In genomic region chr4:145193406-145193805, GRCm38 (mm10) we compare ENCODE assay signal across 8 mouse cellular contexts. TPM values are rescaled to one million over a fixed set of nuclear protein-coding genes. Genes with fewer than 3 reads are reported as not detected.
DNase-seq lines count a peak whose midpoint lies in the region; ATAC-seq and TF ChIP-seq lines count a peak whose summit lies in the region.

No protein-coding gene starts in this region.

- no peak for TF ChIP-seq CTCF in lung, embryonic 14.5 days (IDR thresholded peaks at IDR 0.05; ENCODE audit: low read depth)

- peak overlapping the region; percentile 97 for H3K4me2 ChIP-seq in lung, embryonic 14.5 days
- peak overlapping the region; percentile 98 for H3K4me2 ChIP-seq in forebrain, embryonic 13.5 days
- peak overlapping the region; percentile 96; the same call in 1 of the 2 replicates for H3K4me2 ChIP-seq in limb, embryonic 11.5 days (ENCODE audit: low read depth, severe bottlenecking)
- peak overlapping the region; percentile 87 for H3K4me2 ChIP-seq in neural tube, embryonic 15.5 days

- peak overlapping the region; percentile 93 for H3K4me3 ChIP-seq in lung, embryonic 14.5 days (ENCODE audit: low read depth, low read length)
- peak overlapping the region; percentile 92 for H3K4me3 ChIP-seq in forebrain, embryonic 13.5 days
- peak overlapping the region; percentile 96; the same call in 1 of the 2 replicates for H3K4me3 ChIP-seq in limb, embryonic 11.5 days (ENCODE audit: low read depth, low read length)
- H3K4me3 ChIP-seq in neural tube, embryonic 15.5 days (replicated peaks), result peak overlapping the region; percentile 89

- H3K27me3 ChIP-seq in lung, embryonic 14.5 days (ENCODE audit: insufficient read depth, low read length), result no peaks in the 10 kb centered on the region
- H3K27me3 ChIP-seq in forebrain, embryonic 13.5 days, result no peaks in the 10 kb centered on the region
- H3K27me3 ChIP-seq in limb, embryonic 11.5 days (ENCODE audit: control insufficient read depth, insufficient read depth, low read length), result no peaks in the 10 kb centered on the region
- H3K27me3 ChIP-seq in neural tube, embryonic 15.5 days (replicated peaks), result no peaks in the 10 kb centered on the region

- no peak for DNase-seq in lung, embryonic 14.5 days
- DNase-seq in lung, postnatal 14 days, result no peak
- no peak for DNase-seq in limb, embryonic 11.5 days (ENCODE audit: low spot score)
- DNase-seq in ovary, postnatal 36 days (ENCODE audit: low spot score), result no peak
- no peak for DNase-seq in layer of hippocampus, adult 9-11 months

- H3K27ac ChIP-seq in lung, embryonic 14.5 days (ENCODE audit: low read depth), result 0 out of 2 replicates have a peak overlapping the region, but pooled peaks have one; percentile 73
- no peak overlapping the region for H3K27ac ChIP-seq in forebrain, embryonic 13.5 days
- H3K27ac ChIP-seq in limb, embryonic 11.5 days (replicated peaks; ENCODE audit: low read depth, low read length), result no peak overlapping the region
- no peak overlapping the region for H3K27ac ChIP-seq in neural tube, embryonic 15.5 days (replicated peaks)

- no peak for ATAC-seq in lung, embryonic 14.5 days (ENCODE audit: insufficient read depth)
- no peak for ATAC-seq in forebrain, embryonic 13.5 days
- ATAC-seq in limb, embryonic 11.5 days (ENCODE audit: insufficient number of reproducible peaks, low FRiP score, low TSS enrichment, low read depth), result no peak
- ATAC-seq in neural tube, embryonic 15.5 days (ENCODE audit: low FRiP score), result no peak
- no peak for ATAC-seq in megakaryocyte-erythroid progenitor cell, adult 5-6 weeks (replicated peaks; ENCODE audit: low FRiP score, low TSS enrichment, poor library complexity, severe bottlenecking)

- peaks cover 5% of the 10 kb centered on the region for H3K4me1 ChIP-seq in lung, embryonic 14.5 days (ENCODE audit: insufficient read depth)
- peaks cover 12% of the 10 kb centered on the region for H3K4me1 ChIP-seq in forebrain, embryonic 13.5 days
- peaks cover 6% of the 10 kb centered on the region for H3K4me1 ChIP-seq in limb, embryonic 11.5 days (ENCODE audit: control insufficient read depth, insufficient read depth, low read length)
- H3K4me1 ChIP-seq in neural tube, embryonic 15.5 days, result peaks cover 27% of the 10 kb centered on the region

- WGBS in lung, embryonic 14.5 days, result 15% methylated on average over 3 of the region's 3 CpGs
- WGBS in forebrain, embryonic 13.5 days, result 61% methylated on average over 3 of the region's 3 CpGs
- WGBS in limb, embryonic 11.5 days, result 45% methylated on average over 3 of the region's 3 CpGs
- 49% methylated on average over 3 of the region's 3 CpGs for WGBS in neural tube, embryonic 15.5 days

- no peaks in the 10 kb centered on the region for H3K9me3 ChIP-seq in lung, embryonic 14.5 days (ENCODE audit: low read depth, low read length)
- H3K9me3 ChIP-seq in forebrain, embryonic 13.5 days (replicated peaks), result no peaks in the 10 kb centered on the region
- no peaks in the 10 kb centered on the region for H3K9me3 ChIP-seq in limb, embryonic 11.5 days (ENCODE audit: control insufficient read depth, low read length)
- H3K9me3 ChIP-seq in neural tube, embryonic 15.5 days (replicated peaks), result no peaks in the 10 kb centered on the region

- H3K9ac ChIP-seq in lung, embryonic 14.5 days, result peak overlapping the region; percentile 85
- H3K9ac ChIP-seq in forebrain, embryonic 13.5 days, result no peak overlapping the region
- H3K9ac ChIP-seq in limb, embryonic 11.5 days (ENCODE audit: low read length), result no peak overlapping the region
- no peak overlapping the region; the same call in 1 of the 2 replicates for H3K9ac ChIP-seq in neural tube, embryonic 15.5 days (replicated peaks)

- H3K36me3 ChIP-seq in lung, embryonic 14.5 days (ENCODE audit: insufficient read depth), result peaks cover 14% of the 10 kb centered on the region; the same call in 1 of the 2 replicates
- H3K36me3 ChIP-seq in forebrain, embryonic 13.5 days (ENCODE audit: poor library complexity, severe bottlenecking), result peaks cover 17% of the 10 kb centered on the region; the same call in 1 of the 2 replicates
- 0 out of 2 replicates have a peak, but pooled peaks cover 2% of the 10 kb centered on the region for H3K36me3 ChIP-seq in limb, embryonic 11.5 days (ENCODE audit: control insufficient read depth, insufficient read depth, low read length)
- peaks cover 20% of the 10 kb centered on the region for H3K36me3 ChIP-seq in neural tube, embryonic 15.5 days

RNA-seq across cellular contexts. Expression of gene Vps13d, which starts 1.4 kb away (rescaled TPM):
- polyA plus RNA-seq in lung, embryonic 14.5 days (2014; fragmentation: Nextera tagmentation; extraction: Ambion mirVana), result 8.5 and 9.1 TPM in 2 replicates
- 7.7 and 7.8 TPM in 2 replicates for polyA plus RNA-seq in forebrain, embryonic 13.5 days (2015; fragmentation: Nextera tagmentation; extraction: Ambion mirVana)
- 11.8 and 14.2 TPM in 2 replicates for polyA plus RNA-seq in limb, embryonic 11.5 days (2014; fragmentation: Nextera tagmentation; extraction: Ambion mirVana)
- 7.8 and 8.3 TPM in 2 replicates for polyA plus RNA-seq in neural tube, embryonic 15.5 days (2015; fragmentation: Nextera tagmentation; extraction: Ambion mirVana)
- 37.1 and 58.5 TPM in 2 replicates for total RNA-seq in megakaryocyte-erythroid progenitor cell, adult 5-6 weeks (2014; fragmentation: Nextera tagmentation)
- total RNA-seq in megakaryocyte-erythroid progenitor cell, adult 5-6 weeks (2017), result 35.8 and 59.8 TPM in 2 replicates

RNA-seq across cellular contexts. Expression of gene Tnfrsf1b, which starts 53.3 kb away (rescaled TPM):
- 3.3 and 3.4 TPM in 2 replicates for polyA plus RNA-seq in lung, embryonic 14.5 days (2014; fragmentation: Nextera tagmentation; extraction: Ambion mirVana)
- polyA plus RNA-seq in forebrain, embryonic 13.5 days (2015; fragmentation: Nextera tagmentation; extraction: Ambion mirVana), result 1.6 and 1.8 TPM in 2 replicates
- polyA plus RNA-seq in limb, embryonic 11.5 days (2014; fragmentation: Nextera tagmentation; extraction: Ambion mirVana), result 2.2 TPM in 2 replicates
- 4.5 and 6.9 TPM in 2 replicates for polyA plus RNA-seq in neural tube, embryonic 15.5 days (2015; fragmentation: Nextera tagmentation; extraction: Ambion mirVana)
- 2.3 and 4.9 TPM in 2 replicates for total RNA-seq in megakaryocyte-erythroid progenitor cell, adult 5-6 weeks (2014; fragmentation: Nextera tagmentation)
- 1.9 and 3.7 TPM in 2 replicates for total RNA-seq in megakaryocyte-erythroid progenitor cell, adult 5-6 weeks (2017)
